Mouse (Mus musculus) heart, postnatal 4 days (tissue): ENCODE measurements around the gene Limch1. TPM values are rescaled to one million over a fixed set of nuclear protein-coding genes. Genes with fewer than 3 reads are reported as not detected.
A peak's percentile ranks its signal among the peaks of the same experiment; 100 is the strongest.

Source experiments
- DNase-seq: peaks from one replicate; pipeline ENCODE4 v3.0.0; 2021
- total RNA-seq, 2 experiments: library from RNA; stranded (reverse); gene quantifications; 2 replicates each; pipeline ENCODE4 v1.2.3; 2021

The Limch1 gene
- total RNA-seq, result 100 to 1,000 TPM; 102 TPM

DNA sequence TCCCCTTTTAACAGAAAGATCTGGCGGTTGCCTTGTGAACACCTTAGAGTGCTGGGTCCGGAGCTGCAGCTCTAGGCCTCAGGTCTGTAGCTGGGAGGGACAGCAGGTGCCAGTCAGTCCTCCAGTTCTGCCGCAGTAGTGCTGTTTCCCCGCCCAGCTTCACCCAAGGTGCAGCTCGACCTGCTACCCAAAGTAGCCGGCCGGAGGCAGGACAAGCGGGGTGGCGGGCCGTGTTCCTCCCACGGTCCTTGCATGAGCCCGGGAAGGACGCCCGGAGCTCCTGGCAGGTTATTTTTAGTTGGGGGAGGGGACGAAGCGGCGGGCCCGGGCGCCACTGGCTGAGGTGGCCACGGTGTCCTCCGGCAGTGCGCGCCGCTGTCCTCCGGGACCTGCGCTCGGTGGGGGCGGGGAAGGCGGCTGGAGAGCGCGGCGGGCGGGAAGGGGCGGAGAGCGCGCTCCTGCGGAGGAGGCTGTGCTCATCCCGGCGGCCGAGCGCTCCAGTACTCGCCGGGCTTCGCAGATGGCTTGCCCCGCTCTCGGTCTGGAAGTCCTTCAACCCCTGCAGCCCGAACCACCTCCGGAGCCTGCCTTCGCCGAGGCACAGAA, at the start of gene Limch1:
Gene Limch1, plus strand, starts transcription at position 438 of the 606 bp plus-strand sequence.
- DNase-seq, result peak; percentile 88

DNA sequence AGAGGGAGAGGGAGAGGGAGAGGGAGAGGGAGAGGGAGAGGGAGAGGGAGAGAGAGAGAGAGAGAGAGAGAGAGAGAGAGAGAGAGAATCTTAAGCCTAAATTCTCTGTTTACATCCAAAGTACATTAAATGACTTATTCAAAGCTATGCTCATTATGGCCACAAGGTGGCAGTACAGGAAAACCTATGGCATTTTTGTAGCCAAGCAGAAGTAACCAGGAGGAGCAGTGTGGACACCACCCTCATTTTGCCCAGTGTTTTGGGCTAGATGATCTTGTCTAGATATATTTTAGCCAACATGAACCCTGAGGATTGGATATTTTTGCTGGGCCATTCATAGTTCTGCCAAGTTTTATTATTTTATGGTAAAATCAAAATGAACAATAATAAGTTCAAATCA, 48.5 kb upstream of the Limch1 start:
- peak; percentile 65 for DNase-seq

DNA sequence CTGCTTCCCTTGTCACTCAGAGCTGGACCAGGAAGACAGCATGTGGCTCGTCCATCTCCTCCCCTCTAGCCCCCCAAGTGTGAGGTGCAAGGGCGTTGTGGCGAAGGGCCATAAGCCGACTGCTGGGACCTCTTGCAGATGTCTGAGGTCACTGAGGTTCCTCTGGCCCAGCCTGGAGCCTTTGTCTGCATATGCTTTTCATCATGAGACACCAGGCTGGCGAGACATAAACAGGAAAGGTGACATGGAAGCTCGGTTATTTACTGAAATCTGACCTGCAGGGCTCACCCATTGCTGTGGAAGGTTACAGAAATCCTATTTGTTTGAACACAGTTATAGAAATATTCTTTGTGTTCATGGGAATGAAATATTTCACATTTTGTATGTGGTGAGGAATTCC, 45.7 kb upstream of the Limch1 start:
- DNase-seq, result no peak

DNA sequence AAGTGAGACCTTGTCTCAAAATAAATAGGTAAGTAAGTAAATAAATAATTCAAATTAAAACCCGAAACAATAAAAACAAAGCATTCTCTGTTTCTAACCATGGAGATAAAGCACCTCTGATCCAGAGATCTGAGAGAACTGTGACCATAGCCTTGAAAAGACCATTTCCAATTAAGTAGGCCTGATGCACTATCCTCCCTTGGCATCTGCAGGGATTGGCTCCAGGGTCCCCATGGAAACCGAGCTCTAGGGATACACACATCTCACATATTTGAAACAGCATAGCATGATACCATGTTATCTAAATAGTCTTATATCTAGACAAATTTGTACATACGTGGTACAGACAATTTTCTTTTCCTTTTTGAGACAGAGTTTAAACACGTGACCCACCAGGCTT, 43.7 kb upstream of the Limch1 start:
- no peak for DNase-seq

DNA sequence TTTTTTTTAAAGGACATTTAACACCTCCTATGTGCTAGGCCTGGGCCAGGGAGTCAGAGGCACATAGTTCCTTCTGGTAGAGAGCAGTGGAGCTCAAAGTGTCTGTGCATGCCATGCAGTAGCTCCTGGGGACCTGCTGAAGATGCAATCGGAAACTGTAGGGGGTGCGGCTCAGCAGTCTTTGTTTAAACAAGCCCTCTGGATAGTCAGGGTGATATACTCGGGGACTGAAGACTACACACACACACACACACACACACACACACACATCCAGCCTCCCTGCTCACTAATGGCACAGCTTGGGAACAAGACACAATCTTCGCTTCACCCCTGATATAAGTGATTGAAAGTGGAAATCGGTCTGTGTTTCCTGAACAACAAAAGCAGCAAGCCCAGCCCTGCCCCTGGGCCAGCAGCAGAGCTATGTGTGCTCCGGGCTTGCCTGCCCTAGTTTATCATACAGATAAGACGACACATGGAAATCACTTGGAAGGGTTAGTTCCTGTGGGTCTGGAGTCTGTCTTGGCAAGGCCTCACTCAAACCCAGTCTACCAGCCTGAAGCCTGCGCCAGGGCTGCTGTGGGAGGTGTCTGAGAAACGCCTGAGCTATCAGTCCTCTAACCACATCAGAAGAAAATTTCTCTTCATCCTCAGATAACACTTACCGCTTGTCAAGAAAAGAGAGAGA, 42.2 kb upstream of the Limch1 start:
- DNase-seq, result peak; percentile 30

DNA sequence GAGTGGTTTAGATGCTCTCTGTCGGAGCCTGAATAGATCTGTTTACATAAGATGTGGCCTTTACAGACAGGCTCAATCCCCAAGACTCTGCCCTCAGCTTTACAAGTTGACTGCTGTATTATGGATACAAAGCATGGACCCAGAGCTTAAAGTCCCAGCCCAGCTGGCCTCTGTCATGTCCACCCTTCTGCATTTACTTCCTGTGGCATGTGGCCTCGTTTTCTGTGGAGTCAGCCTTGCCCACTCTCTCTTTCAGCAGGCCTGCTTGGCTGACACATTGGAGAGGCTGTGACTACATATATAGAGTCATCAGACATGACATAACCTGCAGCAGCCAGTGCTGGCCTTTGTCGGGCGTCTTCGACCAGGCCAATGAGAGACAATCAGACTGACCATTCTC, 37.8 kb upstream of the Limch1 start:
- no peak for DNase-seq

DNA sequence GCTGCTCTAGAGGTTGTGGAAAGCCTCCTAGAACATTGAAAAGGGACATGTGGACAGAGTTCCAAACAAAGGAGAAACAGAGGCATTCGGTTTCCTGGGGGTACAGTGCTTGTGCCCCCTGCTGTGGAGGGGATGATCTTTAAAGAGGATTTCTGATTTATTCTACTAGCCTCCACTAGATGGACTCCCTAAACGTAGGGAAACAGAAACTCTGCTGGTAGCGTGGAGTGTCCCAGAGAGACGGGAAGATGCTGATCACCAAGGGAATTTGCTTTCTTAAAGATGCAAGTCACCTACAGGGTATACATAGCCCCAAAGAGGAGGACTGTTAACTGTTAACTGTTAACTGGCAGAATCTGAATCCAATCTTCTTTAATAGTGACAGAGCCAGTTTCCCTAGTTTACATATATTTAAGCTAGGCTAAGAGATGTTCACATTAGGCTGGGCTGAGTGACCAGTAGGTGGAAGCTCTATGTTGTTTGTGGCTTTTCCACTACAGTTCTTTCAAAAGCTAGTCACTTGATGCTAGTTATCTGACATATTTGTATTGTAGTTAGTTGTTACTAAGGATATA, 35.1 kb upstream of the Limch1 start:
- DNase-seq, result no peak

DNA sequence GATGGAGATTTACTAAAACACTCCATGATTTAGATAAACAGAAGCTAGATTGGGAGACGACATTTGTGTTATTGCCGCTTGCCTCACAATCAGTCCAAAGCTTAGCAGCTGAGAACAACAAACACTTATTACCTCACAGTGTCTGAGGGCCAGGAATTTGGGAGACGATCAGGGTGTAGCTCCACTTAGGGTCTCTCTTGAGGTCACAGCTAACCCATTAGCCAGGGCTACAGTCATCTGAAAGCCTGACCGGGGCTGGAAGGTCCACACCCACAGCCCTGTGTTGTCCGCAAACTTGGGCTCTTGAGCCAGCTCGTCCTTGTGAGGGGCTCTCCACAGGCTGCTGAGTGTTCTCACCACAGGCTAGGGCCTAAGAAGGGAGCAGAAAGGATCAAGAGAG, 32.8 kb upstream of the Limch1 start:
- DNase-seq, result no peak

DNA sequence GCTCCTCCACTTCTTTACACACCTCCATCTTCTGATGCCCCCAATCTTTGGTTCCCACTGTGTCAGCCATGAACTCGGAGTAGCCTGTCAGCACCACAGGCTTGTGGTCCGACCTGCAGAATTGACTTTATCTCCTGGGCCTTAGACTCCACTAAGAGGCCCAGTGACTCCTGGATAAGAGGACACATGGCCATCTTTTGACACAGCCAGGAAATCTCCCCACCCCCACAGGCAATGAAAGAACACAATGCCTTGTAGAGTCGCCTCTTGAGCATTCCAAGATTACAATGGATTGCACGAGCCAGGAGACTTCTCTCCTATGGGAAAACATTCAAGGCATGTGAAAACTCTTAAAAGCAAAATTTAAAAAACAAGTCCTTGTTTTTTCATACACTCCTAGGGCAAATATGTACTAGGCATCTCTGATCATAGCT, 30.1 kb upstream of the Limch1 start:
- DNase-seq, result peak; percentile 43

DNA sequence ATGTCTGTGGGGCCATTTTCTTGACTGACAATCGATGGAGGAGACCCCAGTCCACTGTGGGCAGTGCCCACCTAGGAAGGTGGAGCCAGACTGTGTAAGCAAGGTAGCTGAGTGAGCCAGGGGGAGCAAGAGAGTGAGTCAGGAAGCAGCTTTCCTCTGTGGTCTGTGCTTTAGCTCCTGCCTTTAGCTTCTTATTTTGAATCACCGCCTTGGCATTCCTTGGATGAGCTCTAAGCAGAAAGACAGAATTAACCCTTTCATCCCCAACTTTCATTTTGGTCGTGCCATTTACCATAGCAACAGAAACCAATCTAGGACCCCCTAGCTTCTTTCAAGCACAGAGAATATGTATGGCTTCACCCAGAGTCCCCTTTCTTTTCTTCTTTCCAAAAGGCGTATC, 27.7 kb upstream of the Limch1 start:
- DNase-seq, result no peak

DNA sequence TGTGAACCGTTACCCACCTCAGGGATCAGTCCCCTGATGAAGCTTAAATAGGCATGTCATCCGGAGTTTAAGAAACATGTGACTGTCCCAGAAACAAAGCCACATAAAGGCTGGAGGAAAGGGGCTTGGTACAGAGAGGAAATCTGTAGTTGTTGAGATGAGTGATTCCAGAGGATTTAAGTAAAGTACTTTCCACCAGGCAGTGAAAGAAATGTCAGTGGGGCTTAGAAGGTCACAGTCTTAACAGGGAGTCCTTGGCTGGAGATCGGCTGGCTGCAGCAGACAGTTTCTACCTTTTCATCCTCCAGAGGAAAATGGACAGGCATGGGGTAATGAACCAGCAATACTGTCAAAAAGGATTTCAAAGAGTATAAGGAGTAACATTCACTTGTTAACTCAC, 27.2 kb upstream of the Limch1 start:
- DNase-seq, result no peak

DNA sequence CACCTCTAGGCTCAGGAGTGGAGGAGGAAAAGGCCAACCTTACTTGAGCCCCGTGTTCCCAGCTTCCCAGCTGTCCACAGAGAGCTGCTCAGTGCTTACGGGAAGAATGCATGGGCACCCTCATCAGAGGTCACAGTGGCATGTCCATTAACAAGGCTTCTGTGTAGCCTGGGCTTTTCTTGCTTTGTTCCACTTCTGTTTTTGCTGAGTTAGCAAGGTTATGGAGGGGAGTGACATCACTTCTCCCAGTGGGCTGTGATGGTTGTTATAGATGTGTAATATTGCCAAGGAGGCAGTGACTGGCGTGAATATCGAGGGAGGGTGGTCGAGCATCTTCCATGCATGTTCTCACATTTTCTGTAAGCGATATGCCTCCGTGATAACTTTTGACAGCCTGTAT, 26.7 kb upstream of the Limch1 start:
- DNase-seq, result no peak

DNA sequence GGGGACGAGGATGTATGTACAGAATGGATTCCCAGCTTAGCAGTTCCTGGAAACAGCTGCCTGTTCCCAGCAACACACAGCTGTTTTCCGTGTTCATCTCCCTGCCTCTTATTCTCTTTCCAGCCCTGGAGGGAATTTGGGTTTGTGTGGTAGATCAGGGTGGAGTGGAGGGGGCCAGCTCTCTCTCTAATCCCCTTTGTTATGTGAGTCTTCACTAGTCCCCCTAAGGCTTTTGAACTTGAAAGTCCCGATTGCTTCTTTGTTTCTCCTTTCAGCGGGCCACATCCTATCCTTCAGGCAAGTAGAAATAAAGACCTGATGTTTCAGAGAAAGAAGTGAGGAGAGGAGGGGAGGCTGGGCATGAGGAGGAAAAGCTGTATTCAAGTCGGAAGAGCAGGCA, 24.7 kb upstream of the Limch1 start:
- no peak for DNase-seq

DNA sequence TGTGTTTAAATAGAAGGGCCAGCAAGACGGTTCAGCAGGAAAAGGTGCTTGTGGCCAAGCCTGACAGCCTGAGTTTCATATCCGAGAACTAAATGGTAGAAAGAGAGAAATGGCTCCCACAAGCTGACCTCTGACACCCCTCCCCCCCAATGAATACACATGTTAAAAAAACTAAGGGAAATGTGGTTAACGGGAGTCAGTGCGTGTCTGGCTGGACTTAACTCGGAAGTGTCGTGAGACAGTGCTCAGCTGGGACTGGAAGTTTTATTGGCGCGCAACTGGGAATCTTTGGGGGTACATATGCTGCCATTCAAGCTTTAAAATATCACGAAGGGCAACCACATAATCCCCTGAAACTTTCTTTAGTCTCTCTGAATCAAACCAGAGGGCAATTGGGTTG, 23.0 kb upstream of the Limch1 start:
- no peak for DNase-seq

DNA sequence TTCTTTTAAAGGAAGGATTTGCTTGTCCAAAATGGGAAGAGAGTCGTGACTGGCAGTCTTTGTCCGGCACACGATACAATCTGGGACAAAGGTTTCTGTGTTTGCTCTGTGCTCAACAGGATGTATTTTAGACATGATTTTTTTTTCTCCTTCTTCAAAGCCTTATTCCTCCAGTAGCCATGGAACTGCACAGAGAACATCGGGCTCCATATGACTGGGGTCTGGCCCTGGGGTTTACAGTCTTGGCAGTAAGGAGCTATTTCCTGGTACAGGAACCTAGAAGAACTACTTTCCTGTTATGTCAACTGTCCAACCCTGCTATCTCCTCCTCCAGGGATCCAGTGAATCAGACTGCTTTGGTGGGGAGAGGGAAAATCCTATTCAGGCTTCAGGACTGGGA, 22.6 kb upstream of the Limch1 start:
- DNase-seq, result no peak

DNA sequence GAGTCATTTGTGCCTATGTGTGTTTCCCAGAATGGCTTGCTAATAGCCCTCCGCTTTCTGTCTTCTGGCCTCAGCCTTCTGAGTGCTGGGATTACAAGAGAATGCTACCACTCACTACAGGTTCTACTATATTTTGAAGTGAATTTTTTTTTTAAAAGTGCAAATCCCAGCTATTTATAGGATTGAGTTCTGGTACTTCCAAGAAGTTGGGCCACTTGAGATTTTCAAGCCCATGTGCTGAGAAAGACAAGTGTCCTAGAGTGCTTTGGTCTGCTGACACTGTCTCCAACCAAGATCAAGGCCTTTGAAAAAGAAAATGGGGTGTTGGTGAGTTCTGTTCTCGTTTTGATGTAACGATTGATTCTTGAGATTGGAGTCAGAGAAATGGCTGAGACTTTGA, 22.0 kb upstream of the Limch1 start:
- no peak for DNase-seq

DNA sequence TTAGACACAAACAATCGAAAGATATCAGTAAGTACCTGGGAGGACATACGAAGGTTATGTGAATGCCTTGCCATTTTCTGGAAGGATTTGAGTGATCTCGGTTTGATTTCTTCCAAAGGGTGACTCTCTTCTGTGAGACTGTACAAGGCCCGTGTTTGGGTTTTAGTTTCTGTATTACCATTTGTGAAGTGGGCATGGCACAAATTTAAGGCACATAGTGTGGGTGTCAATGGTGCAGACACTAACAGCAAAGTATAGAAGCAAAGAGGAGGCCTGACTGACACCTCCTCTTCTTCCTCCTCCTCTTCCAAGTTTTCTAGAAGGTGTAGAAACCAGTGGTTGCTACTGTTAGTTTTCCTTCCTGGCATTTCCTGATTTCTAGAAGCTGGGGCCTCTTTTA, 16.3 kb upstream of the Limch1 start:
- no peak for DNase-seq

DNA sequence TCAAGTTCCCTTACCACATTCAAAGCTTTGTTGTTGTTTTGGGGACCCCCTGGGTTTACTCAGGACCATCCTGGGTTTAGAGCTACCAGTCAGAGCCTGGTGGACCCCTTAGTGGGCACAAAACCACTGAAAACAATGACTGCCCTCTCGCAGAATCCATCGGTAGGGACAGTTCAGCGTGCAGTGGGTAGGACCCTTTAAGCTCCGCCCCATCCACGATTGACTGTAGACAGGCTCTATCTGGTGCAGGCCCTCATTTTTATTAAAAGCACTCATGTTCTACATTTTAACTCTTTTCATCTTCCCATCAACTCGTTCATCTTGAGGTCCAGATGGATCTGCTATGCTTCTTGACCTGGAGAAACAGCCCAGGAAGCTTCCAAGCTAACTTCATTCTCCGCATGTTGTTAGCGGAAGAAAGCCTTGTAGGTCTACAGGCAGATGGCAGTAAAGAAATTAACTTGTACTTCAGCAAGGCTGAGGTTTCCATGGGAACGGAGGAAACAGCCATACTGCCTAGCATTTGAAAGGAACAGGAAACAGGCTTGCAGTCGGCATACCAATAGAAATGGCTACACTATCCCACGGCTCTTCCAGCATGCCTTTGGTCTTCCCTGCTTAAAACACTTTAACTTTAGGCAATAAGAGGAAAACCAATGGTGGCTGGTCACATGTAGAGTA, 14.9 kb upstream of the Limch1 start:
- DNase-seq, result peak; percentile 42

DNA sequence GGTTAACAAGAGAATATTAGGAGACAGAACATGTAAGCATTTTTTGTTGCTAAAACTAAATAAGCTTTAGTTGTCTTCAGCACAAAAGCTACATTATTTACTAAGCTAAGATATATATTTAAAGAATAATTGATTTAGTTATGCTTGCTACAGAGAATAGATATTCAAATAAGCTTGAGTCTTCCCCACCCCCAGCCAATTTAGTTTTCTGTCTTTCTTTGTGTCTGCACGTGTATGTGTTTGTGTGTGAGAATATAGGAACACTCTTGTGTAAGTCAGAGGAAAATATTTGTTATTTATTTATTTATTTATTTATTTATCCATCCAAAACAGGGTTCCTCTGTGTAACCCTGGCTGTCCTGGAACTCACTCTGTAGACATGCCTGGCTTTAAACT, 14.3 kb upstream of the Limch1 start:
- no peak for DNase-seq

DNA sequence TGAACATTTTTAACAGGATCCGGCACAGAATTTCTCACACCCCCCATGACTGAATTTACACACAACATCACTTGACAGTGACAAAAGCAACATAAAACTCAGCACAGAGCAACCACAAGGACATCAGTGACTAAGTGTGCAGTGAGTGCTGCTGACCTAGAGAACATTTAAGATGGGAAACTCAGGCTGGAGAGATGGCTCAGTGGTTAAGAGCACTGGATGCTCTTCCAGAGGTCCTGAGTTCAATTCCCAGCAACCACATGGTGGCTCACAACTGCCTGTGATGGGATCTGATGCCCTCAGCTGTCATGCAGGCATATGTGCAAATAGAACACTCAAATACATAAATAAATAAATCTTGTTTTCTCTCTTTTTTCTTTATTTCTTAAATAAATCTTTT, 12.1 kb upstream of the Limch1 start:
- no peak for DNase-seq

DNA sequence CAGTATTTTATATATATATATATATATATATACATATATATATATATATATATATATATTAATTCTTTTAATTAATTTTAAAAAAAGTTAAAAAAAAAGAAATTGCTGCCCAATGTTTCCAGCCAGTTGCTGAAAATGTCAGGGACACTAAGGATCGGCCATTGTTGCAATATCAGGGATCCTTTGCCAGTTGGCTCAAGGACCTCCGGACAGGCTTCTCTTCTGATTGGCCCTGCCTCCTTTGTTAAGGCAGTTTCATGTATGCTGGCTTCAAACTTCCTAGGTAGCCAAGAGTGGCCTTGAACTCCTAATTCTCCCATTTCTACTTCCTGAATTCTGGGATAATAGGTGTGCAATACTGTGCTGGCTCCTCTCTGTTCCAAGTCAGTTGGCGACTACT, 6.3 kb upstream of the Limch1 start:
- DNase-seq, result no peak

DNA sequence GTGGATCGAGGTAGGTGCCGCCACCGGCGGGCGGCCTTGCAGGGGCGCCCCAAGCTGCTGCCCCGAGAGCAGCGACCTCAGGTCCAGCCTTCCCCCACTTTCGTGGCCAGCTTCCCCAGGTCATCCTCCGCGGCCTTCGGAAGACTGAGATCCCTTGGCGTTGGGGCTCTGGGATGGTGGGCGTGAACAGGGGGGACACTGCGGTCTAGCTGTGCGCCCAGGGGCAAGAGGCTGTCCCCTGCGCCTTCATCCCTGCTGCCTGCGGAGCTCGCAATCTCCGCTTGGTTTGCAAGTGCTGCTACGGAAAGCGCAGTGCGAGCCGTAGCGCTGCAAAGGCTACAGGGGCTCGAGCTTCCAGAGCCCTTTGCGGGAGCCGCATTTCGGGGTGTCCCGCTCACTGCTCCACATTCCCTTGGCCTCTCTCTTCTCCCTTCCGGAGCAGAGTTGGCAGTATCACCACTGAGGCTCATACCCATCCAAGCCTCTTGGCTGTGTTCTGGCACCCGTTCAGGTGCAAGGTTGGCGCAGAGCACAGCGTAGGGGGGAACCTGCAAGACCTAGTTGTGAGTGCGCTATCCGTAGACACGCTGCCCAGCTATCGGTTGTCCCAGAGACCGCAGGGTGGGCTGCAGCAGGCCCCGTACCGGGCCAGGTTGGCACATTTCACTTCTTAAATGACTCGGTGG, 512 bp downstream of the Limch1 start:
- peak; percentile 59 for DNase-seq

DNA sequence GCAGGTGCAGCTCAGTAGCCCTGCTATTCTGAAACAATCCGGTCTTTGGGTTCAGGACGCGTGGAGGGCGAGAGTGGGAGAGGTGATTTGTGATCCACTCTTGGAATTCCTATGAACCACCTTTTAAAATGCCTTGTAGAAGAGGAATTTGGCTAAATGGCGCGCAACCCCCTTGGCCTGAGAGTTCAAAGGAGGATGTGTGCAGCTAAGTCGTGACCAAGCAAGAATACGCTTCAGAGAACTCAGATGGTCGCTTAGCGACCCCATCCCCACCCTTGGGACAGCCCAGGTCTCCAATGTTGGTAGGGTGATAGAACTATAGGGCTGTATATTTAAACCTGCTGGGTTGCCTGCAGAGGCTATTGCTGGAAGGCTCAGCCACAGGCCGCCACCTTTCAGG, 1.1 kb downstream of the Limch1 start:
- no peak for DNase-seq
